Mouse (Mus musculus): ENCODE data around the gene Cabp7.

GRCm38 (mm10) chr11:4719961-4720360 lies 26.6 kb downstream of the Cabp7 start:
- no peak for TF ChIP-seq CTCF (IDR thresholded peaks at IDR 0.05; ENCODE audit: borderline replicate concordance, insufficient read depth, low read length)
- no peak for TF ChIP-seq POLR2A (IDR thresholded peaks at IDR 0.05; ENCODE audit: low read depth, low read length)

All from embryonic fibroblast, embryonic 13.5 days (primary cell).